Mouse (Mus musculus) natural killer cell, adult 2 months (primary cell): ENCODE results near the gene Mgat4c.

ENCODE experiments used
- DNase-seq, 2 experiments: peaks; one replicate each; pipeline ENCODE4 v3.0.0; 2022; ENCODE audit warnings: low spot score in 2 of 2

The Mgat4c gene

DNA sequence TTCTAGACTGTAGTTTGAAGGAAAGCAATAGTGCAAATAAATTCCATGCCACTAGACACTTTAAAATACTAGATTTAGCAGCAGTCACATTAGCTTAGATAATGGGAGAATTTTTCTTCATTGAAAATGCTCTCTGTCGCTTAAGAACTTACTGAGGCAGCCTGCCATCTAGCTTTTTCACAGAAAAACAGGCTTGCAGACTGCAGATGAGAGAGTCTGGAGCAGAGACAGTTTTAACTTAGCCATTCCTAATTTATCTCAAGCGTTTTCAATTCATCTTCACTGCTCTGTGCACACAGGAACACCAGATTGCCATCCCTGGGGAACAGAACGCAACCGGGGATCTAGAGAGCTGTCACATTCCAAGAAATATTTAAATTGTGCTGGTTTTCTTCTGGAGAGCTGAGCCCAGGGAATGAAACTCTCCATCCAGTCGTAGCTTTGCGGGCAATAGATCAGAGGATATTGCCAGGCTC is at the start of gene Mgat4c:
Gene Mgat4c (plus strand): TSS at position 51 of the 476 bp plus-strand sequence.
- no peak for DNase-seq

- no peak for DNase-seq
Measured at GRCm38 (mm10) chr10:101635266-101635665, 46.0 kb upstream of the Mgat4c start.

DNA sequence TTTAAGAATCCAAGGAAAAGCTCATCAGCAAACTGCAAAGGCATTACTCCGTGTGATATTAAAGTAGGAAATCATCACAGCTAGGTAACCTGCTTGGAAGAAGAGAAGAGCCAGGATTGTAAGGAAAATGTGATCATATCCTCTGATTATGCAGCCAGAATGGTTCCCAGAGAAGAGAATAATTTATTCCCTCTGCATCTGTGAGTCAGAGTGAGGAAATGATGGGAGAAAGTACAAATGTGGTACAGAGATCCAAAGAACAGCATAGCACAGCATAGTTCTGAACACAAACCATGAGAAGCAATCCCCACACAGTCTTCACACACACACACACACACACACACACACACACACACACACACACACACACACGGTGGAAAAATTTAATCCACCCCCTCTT is 40.2 kb upstream of the Mgat4c start:
- no peak for DNase-seq

DNA sequence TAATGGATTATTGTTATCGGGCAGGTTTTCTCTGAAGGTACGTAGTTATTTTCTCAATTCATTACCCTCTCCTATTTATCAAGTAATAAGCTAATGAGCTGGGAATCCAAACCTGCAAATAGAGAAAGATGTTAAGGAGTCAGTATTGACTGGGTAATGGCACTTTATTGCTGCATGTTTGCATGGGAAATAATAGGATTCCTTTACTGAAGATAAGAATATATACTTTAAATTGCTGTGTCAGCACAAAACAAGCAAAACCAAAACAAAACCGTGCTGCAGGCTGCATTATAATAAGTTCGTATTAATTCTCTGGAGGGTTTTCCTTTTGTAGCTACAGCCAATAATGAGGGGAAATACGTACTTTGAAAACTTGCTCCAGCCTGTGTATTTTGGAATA is 627 bp downstream of the Mgat4c start:
- no peak for DNase-seq

DNA sequence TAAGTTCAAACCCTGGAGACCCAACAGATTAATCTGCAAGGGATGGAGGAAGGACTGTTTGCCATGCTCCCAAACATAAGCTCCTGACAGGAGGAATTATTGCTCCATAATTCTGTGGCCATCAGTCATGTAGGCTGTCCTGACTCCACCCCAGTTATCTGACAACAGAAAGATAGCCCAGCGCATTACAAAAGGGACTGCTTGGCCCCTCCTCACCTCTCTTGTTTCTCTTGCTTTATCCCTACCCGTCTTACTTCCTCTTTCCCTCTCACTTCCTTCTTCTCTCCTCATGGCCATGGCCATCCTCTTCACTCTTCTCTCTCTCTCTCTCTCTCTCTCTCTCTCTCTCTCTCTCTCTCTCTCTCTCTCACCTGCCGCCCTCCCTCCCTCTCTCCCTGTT is 80.5 kb downstream of the Mgat4c start:
- DNase-seq = no peak

DNA sequence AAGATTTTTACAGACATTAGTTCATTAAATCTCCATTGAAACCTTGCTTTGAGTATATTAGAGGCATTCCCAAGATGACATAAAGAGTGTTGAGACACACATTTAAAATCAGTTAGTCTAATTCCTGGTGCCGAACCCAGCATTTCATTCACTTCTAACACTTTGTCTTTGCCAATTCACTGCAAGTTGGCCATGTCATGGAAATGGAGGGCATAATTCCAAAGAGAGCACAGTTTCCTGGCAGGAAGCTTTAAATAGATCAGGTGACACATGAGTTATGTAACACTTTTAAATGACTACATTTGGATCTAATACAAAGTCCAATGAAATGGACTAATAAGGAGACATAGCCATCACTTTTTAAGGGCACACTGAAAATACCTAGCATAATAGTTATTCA is 89.4 kb downstream of the Mgat4c start:
- DNase-seq = no peak

- no peak for DNase-seq
Measured at GRCm38 (mm10) chr10:101771157-101771556, 89.9 kb downstream of the Mgat4c start.

DNA sequence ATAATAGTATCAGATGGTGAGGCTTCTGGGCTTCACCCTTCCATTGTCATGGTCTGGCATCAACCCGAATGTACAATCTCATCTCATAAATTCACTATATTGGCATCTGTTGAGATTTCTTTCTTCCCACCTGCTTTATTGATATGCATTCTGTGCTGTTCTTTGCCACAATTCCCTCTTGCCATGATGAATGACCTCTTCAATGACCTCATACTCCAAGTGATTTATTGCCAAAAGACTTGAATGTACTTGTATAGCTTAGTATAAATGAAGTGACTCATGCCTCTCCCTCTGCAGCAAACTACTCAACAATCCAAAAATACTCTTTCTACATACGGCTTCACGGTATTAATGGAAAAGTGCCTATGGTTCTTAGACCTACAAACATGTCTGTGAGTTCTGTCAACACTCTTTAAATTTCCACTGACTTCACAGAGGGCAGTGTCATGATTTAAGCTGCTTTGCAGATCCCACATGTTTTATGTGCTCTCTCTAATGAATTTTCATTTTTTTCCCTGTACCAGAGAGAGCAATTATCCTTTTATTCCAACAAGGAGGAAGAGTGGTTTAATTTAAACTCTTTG is 102.0 kb downstream of the Mgat4c start:
- no peak for DNase-seq

DNA sequence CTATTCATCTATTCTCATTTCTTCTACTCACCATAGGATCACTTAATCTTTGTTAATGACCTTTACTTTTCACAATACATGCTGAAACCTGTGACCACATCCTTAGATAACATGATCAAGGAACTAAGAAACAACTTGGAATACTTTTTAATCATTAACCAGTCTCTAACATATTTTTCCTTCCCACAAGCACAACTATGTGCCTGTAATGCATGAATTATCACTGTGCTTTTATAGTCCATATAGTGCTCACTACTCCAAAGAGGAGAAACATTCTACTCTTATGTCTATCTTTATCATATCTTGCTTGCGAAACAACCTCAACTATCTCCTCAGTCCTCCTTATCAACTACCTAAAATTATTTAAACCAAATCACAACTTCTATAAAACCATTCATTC is 114.2 kb downstream of the Mgat4c start:
- DNase-seq = no peak

GRCm38 (mm10) chr10:101798831-101799474 is 117.7 kb downstream of the Mgat4c start:
- no peak for DNase-seq

GRCm38 (mm10) chr10:101808768-101809167 is 127.5 kb downstream of the Mgat4c start:
- DNase-seq = no peak

- no peak for DNase-seq
Measured at GRCm38 (mm10) chr10:101816902-101817301, 135.6 kb downstream of the Mgat4c start.

- DNase-seq = no peak
Measured at GRCm38 (mm10) chr10:101827944-101828343, 146.7 kb downstream of the Mgat4c start.

- DNase-seq = no peak
Measured at GRCm38 (mm10) chr10:101856115-101856514, 174.8 kb downstream of the Mgat4c start.

DNA sequence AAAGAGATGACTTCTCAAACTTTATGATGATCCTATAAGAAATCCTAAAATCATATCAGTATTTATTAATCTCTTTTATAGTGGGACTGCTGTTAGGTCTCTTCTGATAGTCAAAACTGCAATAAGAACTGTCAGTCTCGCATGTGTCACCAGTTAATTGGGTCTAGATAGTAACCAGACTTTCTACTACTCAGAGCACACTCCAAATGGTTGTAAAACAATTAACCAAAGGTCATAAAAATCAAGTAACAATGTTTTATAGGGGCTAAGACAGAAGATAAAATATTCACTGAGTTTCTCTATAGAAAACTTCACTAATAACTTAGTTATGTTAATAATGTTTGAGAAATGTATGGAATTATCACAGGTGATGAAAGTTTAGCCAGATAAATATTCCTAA is 208.6 kb downstream of the Mgat4c start:
- no peak for DNase-seq

DNA sequence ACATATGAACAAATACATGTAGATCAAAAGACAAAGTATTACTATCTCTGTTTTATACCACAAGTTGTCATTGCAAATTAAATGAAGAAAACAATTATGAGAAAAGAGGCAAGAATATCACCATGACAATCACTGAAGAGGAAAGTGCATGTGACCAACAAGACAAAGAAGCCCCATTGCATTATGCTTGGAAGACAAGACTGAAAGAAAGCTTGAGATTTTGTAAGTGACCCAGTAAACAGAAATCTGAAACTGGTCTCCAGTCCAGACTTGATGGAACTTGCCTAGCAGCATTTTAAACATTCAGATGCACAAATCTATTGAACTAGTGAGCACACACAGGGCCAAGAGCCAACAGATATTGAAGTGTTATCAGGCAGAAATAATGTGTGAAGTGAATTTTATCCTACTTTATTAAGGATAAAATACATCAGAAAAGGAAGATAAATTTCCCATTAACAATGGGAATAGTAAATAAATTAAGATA is 236.1 kb downstream of the Mgat4c start:
- DNase-seq = no peak

GRCm38 (mm10) chr10:101997612-101998011 is 316.3 kb downstream of the Mgat4c start:
- DNase-seq = no peak

GRCm38 (mm10) chr10:102042513-102042912 is 361.2 kb downstream of the Mgat4c start:
- no peak for DNase-seq

DNA sequence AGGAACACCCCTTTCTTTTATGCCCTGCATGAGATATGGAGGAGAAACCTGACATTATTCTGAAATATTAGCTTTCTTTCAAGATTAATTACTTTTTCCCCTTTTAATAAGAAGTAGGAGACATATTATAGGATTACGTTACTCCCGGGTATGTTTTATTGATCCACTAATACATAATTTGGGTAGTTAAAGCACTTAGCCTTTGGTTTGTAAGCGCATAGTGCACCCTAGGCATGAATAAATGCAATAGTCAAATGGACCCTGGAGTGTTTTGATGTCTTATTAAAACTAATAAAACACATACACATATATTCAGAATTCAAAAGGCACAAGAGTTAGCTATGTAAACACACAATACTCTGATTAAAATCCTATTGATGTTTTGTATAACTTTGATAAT is 374.9 kb downstream of the Mgat4c start:
- DNase-seq = no peak

- DNase-seq = no peak
Measured at GRCm38 (mm10) chr10:102056975-102057565, 375.8 kb downstream of the Mgat4c start.

GRCm38 (mm10) chr10:102074541-102075398 is 393.5 kb downstream of the Mgat4c start:
- no peak for DNase-seq

DNA sequence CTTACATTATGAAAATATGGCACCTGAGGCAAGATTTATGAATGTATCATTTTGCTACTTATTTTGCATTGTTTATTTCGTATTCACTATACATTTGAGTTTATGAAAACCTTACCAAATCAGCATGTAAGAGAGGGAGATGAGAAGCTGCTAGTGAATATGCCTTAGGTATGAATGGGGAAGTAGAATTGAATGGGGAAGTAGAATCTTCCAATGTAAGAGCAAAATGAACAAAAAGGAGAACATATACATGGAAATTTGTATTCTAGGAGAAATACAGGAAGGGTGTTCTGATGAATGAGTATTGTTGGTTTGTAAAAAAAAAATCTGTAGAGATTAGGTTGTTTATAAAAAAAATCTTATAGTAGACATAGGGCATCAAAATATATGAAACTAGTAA is 441.9 kb downstream of the Mgat4c start:
- DNase-seq = no peak
